15 mouse cellular contexts compared by ENCODE assay signal in genomic region chr7:35804206-35804605, GRCm38 (mm10).
"Had no signal": no experiment of that assay in that cellular context is flagged by ENCODE, and none has a peak within 500 bp of the region (broad histone marks: within the 10 kb centered on the region; RNA-seq: fewer than 3 reads in every experiment).

No protein-coding gene starts in this region.

- H3K27ac ChIP-seq: lung, embryonic 15.5 days; macrophage; midbrain, embryonic 13.5 days; midbrain, embryonic 15.5 days; neural tube, embryonic 12.5 days; stomach, embryonic 15.5 days; stomach, postnatal 0 days had no signal

- H3K4me3 ChIP-seq: lung, embryonic 15.5 days; megakaryocyte, embryonic 14.5 days; midbrain, embryonic 13.5 days; midbrain, embryonic 15.5 days; neural tube, embryonic 12.5 days; stomach, embryonic 15.5 days had no signal

- DNase-seq: lung, adult 2 months; lung, postnatal 14 days; lung, postnatal 36 days; right cerebral cortex, postnatal 14 days; thymus, adult 2 months; thymus, postnatal 25 days; thymus, postnatal 4 days had no signal

- H3K27me3 ChIP-seq: lung, embryonic 15.5 days; midbrain, embryonic 13.5 days; midbrain, embryonic 15.5 days; neural tube, embryonic 12.5 days; stomach, embryonic 15.5 days had no signal
